Mouse (Mus musculus) embryonic facial prominence, embryonic 11.5 days (tissue): ENCODE measurements around the gene Eif2ak4. TPM values are rescaled to one million over a fixed set of nuclear protein-coding genes. Genes with fewer than 3 reads are reported as not detected.

Experiments used
- ATAC-seq: fragments of 200-750 bp; cut with Nextera tagmentation; replicated peaks from 2 replicates; pipeline ENCODE4 v1.8.0; 2017; ENCODE audit warnings: low read depth; ENCODE audit not compliant: insufficient number of reproducible peaks, low FRiP score, low TSS enrichment
- DNase-seq: peaks from one replicate; pipeline ENCODE4 v3.0.0-alpha.2; 2015; ENCODE audit warnings: low spot score
- H3K27ac ChIP-seq: fragments of 300-500 bp; sonication (generic); replicated peaks from 2 replicates; pipeline ENCODE4 v1.5.1; 2014; ENCODE audit warnings: mild to moderate bottlenecking, low read depth, low read length, control low read depth
- H3K27me3 ChIP-seq: fragments of 300-500 bp; sonication (generic); 2 replicates; pipeline ENCODE4 v1.6.1; 2014; ENCODE audit warnings: mild to moderate bottlenecking, low read length, moderate library complexity, mixed read lengths; ENCODE audit not compliant: control insufficient read depth, insufficient read depth
- H3K36me3 ChIP-seq: fragments of 300-500 bp; sonication (generic); replicated peaks from 2 replicates; pipeline ENCODE4 v1.6.1; 2014; ENCODE audit warnings: low read depth, mild to moderate bottlenecking, low read length, moderate library complexity, mixed read lengths; ENCODE audit not compliant: control insufficient read depth, insufficient read depth
- H3K4me1 ChIP-seq: fragments of 300-500 bp; sonication (generic); 2 replicates; pipeline ENCODE4 v1.6.1; 2014; ENCODE audit warnings: low read length, mixed read lengths; ENCODE audit not compliant: control insufficient read depth, insufficient read depth
- H3K4me2 ChIP-seq: fragments of 300-500 bp; sonication (generic); 2 replicates; pipeline ENCODE4 v1.6.1; 2014; ENCODE audit warnings: low read depth, mild to moderate bottlenecking, control low read depth, low read length, moderate library complexity
- H3K4me3 ChIP-seq: fragments of 300-500 bp; sonication (generic); 2 replicates; pipeline ENCODE4 v1.5.1; 2014; ENCODE audit warnings: low read depth, low read length, control low read depth
- H3K9ac ChIP-seq: fragments of 300-500 bp; sonication (generic); replicated peaks from 2 replicates; pipeline ENCODE4 v1.6.1; 2014; ENCODE audit warnings: mild to moderate bottlenecking, control low read depth, low read length
- H3K9me3 ChIP-seq: fragments of 300-500 bp; sonication (generic); replicated peaks from 2 replicates; pipeline ENCODE4 v1.6.1; 2016; ENCODE audit warnings: mild to moderate bottlenecking, low read length, inconsistent platforms, mixed read lengths; ENCODE audit not compliant: control insufficient read depth
- WGBS: fragments of 180-500 bp; shearing (Covaris S2); extraction: QIAGEN DNeasy Blood & Tissue Kit; methylation state at CpG from one replicate; pipeline ENCODE4 v1.1.7; 2014; 5-methylcytosine and 5-hydroxymethylcytosine counted together
- polyA plus RNA-seq: library from polyadenylated mRNA; unstranded; fragments of >200 nt; fragmentation: Nextera tagmentation; extraction: Ambion mirVana; gene quantifications from 2 replicates; pipeline ENCODE4 v1.2.1, GENCODE M21; 2014

Eif2ak4 gene
- polyA plus RNA-seq, 1 experiment from 2014 or later = 11.6 TPM

GRCm38 (mm10) chr2:118372561-118372900 lies 15.9 kb upstream of the Eif2ak4 start:
- Histone ChIP-seq H3K4me1 (0 out of 2 replicates have a peak, but pooled peaks cover 2% of the 10 kb centered on the region), H3K4me3 (peak overlapping the region; percentile 36), H3K27me3 (peaks cover 10% of the 10 kb centered on the region), H3K27ac (no peak overlapping the region), H3K36me3 (no peaks in the 10 kb centered on the region), H3K9ac (no peak overlapping the region), H3K4me2 (peak overlapping the region; percentile 90), H3K9me3 (no peaks in the 10 kb centered on the region)
- WGBS = 8% methylated on average over 11 of the region's 11 CpGs
- ATAC-seq (no peak; the same call in 1 of the 2 replicates), DNase-seq (peak; percentile 31)

GRCm38 (mm10) chr2:118372901-118373571 lies 15.4 kb upstream of the Eif2ak4 start, which contains the start of gene Gpr176:
Gene Gpr176, minus strand, starts transcription at chr2:118373419.
- Histone ChIP-seq H3K4me1 (0 out of 2 replicates have a peak, but pooled peaks cover 2% of the 10 kb centered on the region), H3K9ac (peak within 1 kb of the TSS; percentile 48), H3K4me2 (peak within 1 kb of the TSS; percentile 90), H3K36me3 (no peaks in the 10 kb centered on the region), H3K9me3 (no peaks in the 10 kb centered on the region), H3K4me3 (peak within 1 kb of the TSS; percentile 36), H3K27ac (no peak within 1 kb of the TSS), H3K27me3 (peaks cover 10% of the 10 kb centered on the region)
- ATAC-seq (peak; percentile 84), DNase-seq (peak; percentile 35)
- WGBS = under 1% methylated on average over 58 of the region's 59 CpGs

GRCm38 (mm10) chr2:118373572-118374279 lies 14.7 kb upstream of the Eif2ak4 start:
- peak; percentile 90 for ATAC-seq
- Histone ChIP-seq H3K27ac (no peak overlapping the region), H3K4me2 (peak overlapping the region; percentile 90), H3K9ac (peak overlapping the region; percentile 48), H3K4me3 (peak overlapping the region; percentile 36), H3K9me3 (no peaks in the 10 kb centered on the region), H3K36me3 (no peaks in the 10 kb centered on the region), H3K27me3 (peaks cover 10% of the 10 kb centered on the region), H3K4me1 (0 out of 2 replicates have a peak, but pooled peaks cover 2% of the 10 kb centered on the region)
- peak; percentile 87 for DNase-seq
- 4% methylated on average over 43 of the region's 43 CpGs for WGBS

GRCm38 (mm10) chr2:118375522-118375921 lies 12.9 kb upstream of the Eif2ak4 start:
- DNase-seq (no peak), ATAC-seq (no peak)
- Histone ChIP-seq H3K36me3 (no peaks in the 10 kb centered on the region), H3K27me3 (peaks cover 10% of the 10 kb centered on the region), H3K4me2 (no peak overlapping the region), H3K9me3 (no peaks in the 10 kb centered on the region), H3K4me3 (no peak overlapping the region), H3K4me1 (0 out of 2 replicates have a peak, but pooled peaks cover 2% of the 10 kb centered on the region), H3K27ac (no peak overlapping the region), H3K9ac (no peak overlapping the region)
- WGBS = 85% methylated on average over 1 of the region's 1 CpGs

GRCm38 (mm10) chr2:118375931-118376330 lies 12.5 kb upstream of the Eif2ak4 start:
- no peak for DNase-seq
- H3K4me1 ChIP-seq = 0 out of 2 replicates have a peak, but pooled peaks cover 2% of the 10 kb centered on the region
- no peak overlapping the region for H3K27ac ChIP-seq
- no peaks in the 10 kb centered on the region for H3K9me3 ChIP-seq
- H3K4me2 ChIP-seq = no peak overlapping the region
- no peaks in the 10 kb centered on the region for H3K36me3 ChIP-seq
- H3K9ac ChIP-seq = no peak overlapping the region
- no peak for ATAC-seq
- no peak overlapping the region for H3K4me3 ChIP-seq
- peaks cover 10% of the 10 kb centered on the region for H3K27me3 ChIP-seq

- 76% methylated on average over 1 of the region's 1 CpGs for WGBS
- H3K4me3 ChIP-seq = no peak overlapping the region
- DNase-seq (no peak), ATAC-seq (no peak)
- no peaks in the 10 kb centered on the region for H3K9me3 ChIP-seq
- H3K27ac ChIP-seq = no peak overlapping the region
- H3K36me3 ChIP-seq = no peaks in the 10 kb centered on the region
- no peaks in the 10 kb centered on the region for H3K27me3 ChIP-seq
- no peak overlapping the region for H3K9ac ChIP-seq
- H3K4me1 ChIP-seq = no peaks in the 10 kb centered on the region
- no peak overlapping the region for H3K4me2 ChIP-seq
Observed at GRCm38 (mm10) chr2:118379756-118380155, 8.7 kb upstream of the Eif2ak4 start.

GRCm38 (mm10) chr2:118383387-118383786 lies 5.0 kb upstream of the Eif2ak4 start:
- no peak overlapping the region for H3K9ac ChIP-seq
- no peak for DNase-seq
- H3K4me2 ChIP-seq = no peak overlapping the region
- no peaks in the 10 kb centered on the region for H3K27me3 ChIP-seq
- H3K9me3 ChIP-seq = no peaks in the 10 kb centered on the region
- H3K4me3 ChIP-seq = no peak overlapping the region
- no peak for ATAC-seq
- WGBS = 72% methylated on average over 5 of the region's 5 CpGs
- H3K36me3 ChIP-seq = no peaks in the 10 kb centered on the region
- no peaks in the 10 kb centered on the region for H3K4me1 ChIP-seq
- no peak overlapping the region for H3K27ac ChIP-seq

- Histone ChIP-seq H3K27ac (no peak overlapping the region), H3K4me3 (peak overlapping the region; percentile 83; the same call in 1 of the 2 replicates), H3K27me3 (no peaks in the 10 kb centered on the region), H3K36me3 (no peaks in the 10 kb centered on the region), H3K9me3 (no peaks in the 10 kb centered on the region), H3K4me1 (no peaks in the 10 kb centered on the region), H3K9ac (peak overlapping the region; percentile 27; the same call in 1 of the 2 replicates), H3K4me2 (peak overlapping the region; percentile 43)
- DNase-seq = no peak
- no peak for ATAC-seq
- 84% methylated on average over 3 of the region's 3 CpGs for whole genome bisulfite sequencing
Observed at GRCm38 (mm10) chr2:118389569-118389968, 1.2 kb downstream of the Eif2ak4 start.
